Mouse (Mus musculus) G1E (cell line): Measurements from ENCODE around the gene Cdkn1b. TPM values are rescaled to one million over a fixed set of nuclear protein-coding genes. Genes with fewer than 3 reads are reported as not detected.

ENCODE experiments used
- ATAC-seq: 2 replicates; pipeline ENCODE4 v1.8.0; 2016; ENCODE audit warnings: mild to moderate bottlenecking; ENCODE audit not compliant: insufficient number of reproducible peaks, poor library complexity, low FRiP score, severe bottlenecking; ENCODE audit errors: extremely low read depth
- DNase-seq: peaks from one replicate; pipeline ENCODE4 v3.0.0; 2012; ENCODE audit warnings: low spot score
- H3K27me3 ChIP-seq: 2 replicates; pipeline ENCODE4 v1.6.1; 2012; ENCODE audit warnings: mild to moderate bottlenecking, low read length, inconsistent platforms; ENCODE audit not compliant: insufficient read depth
- H3K36me3 ChIP-seq: replicated peaks from 2 replicates; pipeline ENCODE3; 2012; ENCODE audit warnings: mild to moderate bottlenecking, inconsistent platforms
- H3K4me1 ChIP-seq: 2 replicates; pipeline ENCODE4 v1.6.1; 2012; ENCODE audit warnings: low read depth, low read length, inconsistent platforms, mixed read lengths; ENCODE audit not compliant: insufficient read depth
- H3K4me3 ChIP-seq: 2 replicates; pipeline ENCODE4 v1.5.1; 2012; ENCODE audit warnings: low read depth, mild to moderate bottlenecking, inconsistent platforms, low read length, moderate library complexity, mixed read lengths
- H3K9me3 ChIP-seq: replicated peaks from 2 replicates; pipeline ENCODE4 v1.6.1; 2012; ENCODE audit warnings: inconsistent platforms
- CTCF ChIP-seq: IDR thresholded peaks from 2 replicates; pipeline ENCODE4 v1.5.1; 2012; ENCODE audit warnings: low read depth, low read length, inconsistent platforms, mixed read lengths
- GATA1 ChIP-seq: IDR thresholded peaks from 2 replicates; pipeline ENCODE4 v1.6.1; 2012; ENCODE audit warnings: borderline replicate concordance, low read length, inconsistent platforms, mixed read lengths
- GATA2 ChIP-seq: IDR thresholded peaks from 2 replicates; pipeline ENCODE4 v1.6.1; 2012; ENCODE audit warnings: low read depth, low read length, inconsistent platforms, borderline replicate concordance
- POLR2AphosphoS5 ChIP-seq: IDR thresholded peaks from 2 replicates; pipeline ENCODE4 v1.6.1; 2012; ENCODE audit warnings: low read depth, low read length, inconsistent platforms; ENCODE audit not compliant: insufficient replicate concordance
- TAL1 ChIP-seq: conservative IDR thresholded peaks from 2 replicates; pipeline ENCODE4 v1.6.1; 2012; ENCODE audit warnings: low read depth, low read length, inconsistent platforms, mixed read lengths
- polyA plus RNA-seq: library from polyadenylated mRNA; stranded (reverse); fragments of >175 nt; gene quantifications from 2 replicates; pipeline ENCODE4 v1.2.3, GENCODE M21; 2012
- total RNA-seq, 2 experiments: library from RNA; stranded (forward) in 1 of 2; stranded (reverse) in 1 of 2; fragments of 200-1000 nt in 1 of 2; fragments of >200 nt in 1 of 2; fragmentation: Nextera tagmentation in 1 of 2; gene quantifications; 2 replicates each; pipeline ENCODE4 v1.2.3; 2014 to 2017

The Cdkn1b gene
- total and polyA plus RNA-seq, 3 experiments, result 34.8 to 88.8 (median 87.1) TPM

DNA sequence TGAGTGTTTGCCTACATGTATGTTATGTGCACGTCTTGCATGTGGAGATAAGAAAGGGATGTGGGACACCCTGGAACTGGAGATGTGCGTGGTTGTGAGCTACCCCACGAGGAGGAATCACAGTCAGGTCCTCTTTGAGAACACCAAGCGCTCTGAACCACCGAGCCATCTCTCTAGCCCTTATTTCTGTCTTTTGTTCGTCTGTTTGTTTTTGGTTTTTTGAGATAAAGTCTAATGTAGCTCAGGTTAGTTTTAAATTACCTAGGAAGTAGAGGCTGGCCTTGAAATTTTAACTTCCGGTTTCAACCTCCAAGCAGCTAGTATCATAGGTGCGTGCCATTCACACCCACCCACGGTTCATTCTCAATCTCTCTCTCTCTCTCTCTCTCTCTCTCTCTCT lies 26.7 kb downstream of the Cdkn1b start:
- peaks cover 52% of the 10 kb centered on the region for H3K4me1 ChIP-seq
- ATAC-seq (no peak), DNase-seq (no peak)
- H3K27me3 ChIP-seq, result no peaks in the 10 kb centered on the region
- no peak overlapping the region for H3K4me3 ChIP-seq
- no peak for TF ChIP-seq TAL1
- no peak for TF ChIP-seq CTCF
- no peak for TF ChIP-seq GATA1
- no peak for TF ChIP-seq POLR2AphosphoS5
- no peak for TF ChIP-seq GATA2
- H3K36me3 ChIP-seq, result peaks cover 67% of the 10 kb centered on the region
- no peaks in the 10 kb centered on the region for H3K9me3 ChIP-seq

DNA sequence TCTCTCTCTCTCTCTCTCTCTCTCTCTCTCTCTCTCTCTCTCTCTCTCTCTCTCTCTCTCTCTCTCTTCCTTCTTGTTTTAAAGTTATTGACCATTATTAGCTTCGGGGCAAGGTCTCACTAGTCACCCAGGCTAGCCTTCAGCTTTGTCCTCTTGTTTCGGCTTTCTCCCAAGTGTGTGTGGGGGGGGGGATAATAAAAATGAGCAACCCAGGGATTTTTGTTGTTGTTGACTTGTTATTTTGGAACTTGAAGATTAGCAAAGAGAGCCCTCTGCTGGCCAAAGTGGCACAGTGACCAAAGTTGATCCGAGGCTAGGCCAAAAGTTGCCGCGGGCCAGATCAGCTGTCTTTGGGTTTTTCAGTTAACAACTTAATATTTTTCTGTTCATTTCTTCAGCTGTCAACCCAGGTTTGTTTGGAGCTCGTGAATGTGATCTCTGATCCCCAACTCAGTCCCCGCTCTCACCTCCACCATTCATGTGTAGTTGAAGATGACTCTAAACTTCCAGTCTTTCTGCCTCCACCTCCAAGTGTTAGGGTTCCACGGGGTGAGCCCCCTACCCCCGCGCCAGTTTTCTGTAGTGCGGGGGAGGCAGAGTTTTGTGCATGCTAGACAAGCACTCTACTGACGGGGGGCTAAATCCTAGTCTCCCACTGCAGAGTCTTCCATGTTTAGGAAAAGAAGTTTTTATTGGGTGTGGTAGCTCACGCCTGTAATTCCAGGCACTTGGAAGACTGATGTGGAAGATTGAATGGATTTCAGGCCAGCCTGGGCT lies 27.3 kb downstream of the Cdkn1b start:
- DNase-seq, result no peak
- Histone ChIP-seq H3K36me3 (peaks cover 65% of the 10 kb centered on the region), H3K9me3 (no peaks in the 10 kb centered on the region), H3K27me3 (no peaks in the 10 kb centered on the region), H3K4me1 (peaks cover 59% of the 10 kb centered on the region), H3K4me3 (no peak overlapping the region; the same call in 1 of the 2 replicates)
- ATAC-seq, result no peak
- TF ChIP-seq POLR2AphosphoS5 (no peak), GATA2 (no peak), CTCF (peak; percentile 33; the same call in 1 of the 2 replicates), GATA1 (no peak), TAL1 (no peak)

DNA sequence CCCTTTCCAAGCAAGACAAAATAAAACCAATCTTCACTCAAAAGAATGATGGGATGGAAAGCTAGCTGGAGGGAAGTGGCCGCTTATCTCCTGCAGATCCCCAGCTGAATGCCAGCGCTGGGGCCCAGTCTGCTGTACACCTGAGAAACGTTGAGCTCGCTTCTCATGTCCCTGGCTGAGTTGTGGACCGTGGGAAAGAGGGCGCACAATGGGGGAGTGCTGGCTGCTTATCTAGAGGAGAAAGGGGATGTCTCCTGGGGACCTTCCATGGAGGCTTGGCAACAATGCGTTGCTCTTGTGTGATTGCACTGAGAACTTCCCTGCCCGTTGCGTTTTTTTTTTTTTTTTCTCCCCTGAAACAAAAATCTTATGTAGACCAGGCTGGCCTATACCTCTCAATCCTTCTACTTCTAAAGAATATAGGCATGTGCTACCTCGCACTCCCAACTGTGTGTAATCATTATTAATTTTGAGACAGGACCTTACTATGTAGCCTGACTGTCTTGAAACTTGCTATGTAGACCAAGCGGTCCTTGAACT lies 28.4 kb downstream of the Cdkn1b start:
- peaks cover 59% of the 10 kb centered on the region for H3K36me3 ChIP-seq
- DNase-seq (no peak), ATAC-seq (peak; percentile 16; the same call in 1 of the 2 replicates)
- H3K4me3 ChIP-seq, result peak overlapping the region; percentile 14; the same call in 1 of the 2 replicates
- H3K4me1 ChIP-seq, result peaks cover 59% of the 10 kb centered on the region
- TF ChIP-seq CTCF (no peak), POLR2AphosphoS5 (no peak), TAL1 (no peak), GATA1 (no peak), GATA2 (no peak)
- no peaks in the 10 kb centered on the region for H3K27me3 ChIP-seq
- no peaks in the 10 kb centered on the region for H3K9me3 ChIP-seq

DNA sequence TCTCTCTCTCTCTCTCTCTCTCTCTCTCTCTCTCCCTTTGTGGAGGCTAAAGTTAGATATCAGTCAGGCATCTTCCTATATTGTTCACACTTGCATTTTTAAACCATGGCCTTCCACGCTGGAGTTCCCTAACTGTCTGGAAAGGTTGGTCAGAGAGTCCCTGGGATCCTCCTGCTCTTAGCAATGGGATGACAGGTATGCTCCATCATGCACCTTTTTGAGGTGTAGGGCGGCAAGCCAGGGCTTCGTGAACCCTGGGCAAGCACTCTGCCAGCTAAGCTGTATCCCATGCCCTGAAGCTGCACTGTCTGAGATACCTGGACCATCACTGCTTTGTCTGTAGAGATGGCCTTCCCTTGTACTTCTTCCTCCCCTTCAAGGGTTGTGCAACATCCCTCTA lies 29.0 kb downstream of the Cdkn1b start:
- no peak for ATAC-seq
- Histone ChIP-seq H3K4me1 (peaks cover 59% of the 10 kb centered on the region), H3K36me3 (peaks cover 59% of the 10 kb centered on the region), H3K4me3 (no peak overlapping the region), H3K27me3 (no peaks in the 10 kb centered on the region), H3K9me3 (no peaks in the 10 kb centered on the region)
- TF ChIP-seq TAL1, result no peak
- no peak for DNase-seq

DNA sequence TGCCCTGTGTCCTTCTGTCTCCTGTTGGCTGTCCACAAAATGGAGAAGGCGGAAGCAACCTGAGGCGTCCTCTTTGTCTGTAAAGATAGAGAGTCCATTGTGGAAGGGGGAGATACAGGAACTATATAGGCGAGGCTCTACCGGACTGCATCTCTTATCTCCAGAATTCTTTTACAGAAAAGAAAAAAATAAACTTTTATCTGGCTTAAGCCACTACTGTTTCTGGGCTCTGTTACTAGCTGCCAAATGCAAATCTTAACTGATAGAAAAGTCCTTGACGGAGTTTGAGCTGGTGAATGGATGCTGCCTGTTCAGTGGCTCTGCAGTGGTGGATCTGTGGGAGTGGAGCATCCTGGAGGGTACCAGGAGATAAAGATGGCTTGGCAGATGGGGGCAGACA lies 31.2 kb downstream of the Cdkn1b start:
- peaks cover 50% of the 10 kb centered on the region for H3K36me3 ChIP-seq
- H3K4me1 ChIP-seq, result peaks cover 53% of the 10 kb centered on the region
- no peak overlapping the region; the same call in 1 of the 2 replicates for H3K4me3 ChIP-seq
- H3K27me3 ChIP-seq, result no peaks in the 10 kb centered on the region
- ATAC-seq, result peak; percentile 77
- no peak for DNase-seq
- TF ChIP-seq POLR2AphosphoS5, result no peak
- TF ChIP-seq GATA1, result no peak
- no peak for TF ChIP-seq CTCF
- TF ChIP-seq GATA2, result no peak
- no peak for TF ChIP-seq TAL1
- H3K9me3 ChIP-seq, result no peaks in the 10 kb centered on the region

DNA sequence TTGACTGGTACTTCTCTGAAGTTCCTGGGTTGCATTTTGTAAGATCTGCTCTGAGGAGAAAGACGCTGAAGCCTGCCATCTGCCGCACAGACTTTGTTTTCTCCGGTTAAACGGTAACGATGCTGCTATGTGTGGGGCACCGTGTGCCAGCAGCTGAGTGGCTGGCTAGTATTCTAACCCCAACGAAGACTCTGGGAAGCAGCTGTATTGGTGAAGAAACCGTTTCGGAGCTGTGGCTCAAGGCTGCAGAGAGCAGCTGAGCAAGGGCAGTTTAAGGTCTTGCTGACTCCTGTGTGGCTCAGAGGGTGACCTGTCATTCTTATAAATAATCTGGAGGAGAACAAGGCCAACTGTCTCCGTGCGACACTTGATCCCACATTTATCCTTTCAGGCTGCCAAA lies 33.8 kb downstream of the Cdkn1b start:
- H3K4me3 ChIP-seq, result no peak overlapping the region
- no peaks in the 10 kb centered on the region for H3K27me3 ChIP-seq
- H3K4me1 ChIP-seq, result peaks cover 29% of the 10 kb centered on the region
- H3K9me3 ChIP-seq, result no peaks in the 10 kb centered on the region
- DNase-seq, result no peak
- ATAC-seq, result no peak
- TF ChIP-seq POLR2AphosphoS5 (no peak), GATA1 (no peak), TAL1 (no peak), CTCF (no peak), GATA2 (no peak)
- peaks cover 40% of the 10 kb centered on the region for H3K36me3 ChIP-seq
